Mouse (Mus musculus) kidney, postnatal 14 days (tissue): ENCODE data around the gene Tcte3.
A peak's percentile ranks its signal among the peaks of the same experiment; 100 is the strongest.
"Not testable (repeated sequence)": the region's sequence is repeated elsewhere in the genome, so short reads cannot be mapped to it uniquely, and the experiment has no call there.

Experiments used
- DNase-seq: peaks from one replicate; pipeline ENCODE4 v3.0.0; 2022; ENCODE audit warnings: mixed read lengths

The Tcte3 gene

GRCm38 (mm10) chr17:15041175-15041729 is at the start of gene Tcte3, which contains the start of the genes Ermard and Gm3448:
Tcte3 (minus strand) TSS chr17:15041488.
Ermard (plus strand) TSS chr17:15041208.
Gm3448 (minus strand) TSS chr17:15041537.
- peak; percentile 47 for DNase-seq

DNA sequence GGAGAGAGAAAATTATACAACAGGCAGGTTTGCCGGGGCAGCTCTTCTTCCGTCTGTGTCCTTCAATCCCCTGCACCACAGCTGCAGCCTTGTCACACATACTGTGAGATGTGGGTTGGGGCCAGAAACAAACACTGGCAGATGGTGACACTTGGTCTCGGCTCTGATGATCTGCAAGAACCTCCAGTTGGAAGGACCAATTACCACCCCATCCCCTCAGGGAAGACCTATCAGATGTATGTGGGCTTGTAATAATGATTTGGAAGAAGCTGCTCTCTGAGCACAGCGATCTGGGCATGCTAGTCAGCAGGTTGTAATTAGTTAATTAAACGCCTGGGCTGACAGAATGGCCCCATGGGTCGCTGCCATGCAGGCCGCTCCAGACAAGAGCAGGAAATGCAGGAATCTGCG is 47.3 kb upstream of the Tcte3 start:
- DNase-seq: no peak

- no peak for DNase-seq
Measured at GRCm38 (mm10) chr17:15088166-15088565, 46.9 kb upstream of the Tcte3 start.

DNA sequence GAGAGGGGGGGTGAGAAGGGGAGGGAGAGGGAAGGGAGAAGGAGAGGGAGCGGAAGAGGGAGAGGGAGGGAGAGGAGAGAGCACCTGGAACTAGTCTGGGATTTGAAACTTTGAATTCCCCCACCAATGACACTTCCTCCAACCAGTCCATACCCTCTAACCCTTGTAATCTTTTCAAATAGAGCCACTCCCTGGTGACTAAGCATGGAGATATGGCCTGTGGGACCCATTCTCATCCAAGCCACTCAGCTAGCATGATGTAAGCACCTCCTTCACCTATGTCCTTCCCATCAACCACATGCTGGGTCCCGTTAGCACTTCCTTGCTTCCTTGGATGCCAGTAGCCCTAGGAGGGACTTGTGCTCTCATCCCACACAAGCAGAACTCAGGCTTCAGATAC is 43.7 kb upstream of the Tcte3 start:
- no peak for DNase-seq

- DNase-seq: no peak
Measured at GRCm38 (mm10) chr17:15084226-15084848, 43.0 kb upstream of the Tcte3 start.

GRCm38 (mm10) chr17:15077536-15077935 is 36.2 kb upstream of the Tcte3 start:
- no peak for DNase-seq

DNA sequence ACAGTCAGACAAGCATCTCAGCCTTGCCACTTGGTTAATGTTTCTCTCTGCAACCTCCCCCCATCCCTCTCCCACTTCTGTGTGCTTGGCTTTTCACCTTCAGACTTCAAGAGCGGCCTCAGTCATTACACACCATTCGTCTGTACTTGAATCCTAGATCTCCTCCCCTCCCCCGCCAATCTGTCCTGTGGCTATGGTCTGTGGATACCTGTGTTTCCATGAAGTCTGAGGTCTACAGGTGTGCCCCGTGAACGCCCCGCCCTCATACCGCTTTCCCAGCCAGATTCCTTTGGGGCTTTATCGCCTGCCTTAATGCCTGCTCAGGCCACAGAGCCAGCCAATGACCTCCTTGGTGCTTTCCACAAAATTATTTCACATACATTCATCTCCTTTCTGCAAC is 33.7 kb upstream of the Tcte3 start:
- peak; percentile 39 for DNase-seq

DNA sequence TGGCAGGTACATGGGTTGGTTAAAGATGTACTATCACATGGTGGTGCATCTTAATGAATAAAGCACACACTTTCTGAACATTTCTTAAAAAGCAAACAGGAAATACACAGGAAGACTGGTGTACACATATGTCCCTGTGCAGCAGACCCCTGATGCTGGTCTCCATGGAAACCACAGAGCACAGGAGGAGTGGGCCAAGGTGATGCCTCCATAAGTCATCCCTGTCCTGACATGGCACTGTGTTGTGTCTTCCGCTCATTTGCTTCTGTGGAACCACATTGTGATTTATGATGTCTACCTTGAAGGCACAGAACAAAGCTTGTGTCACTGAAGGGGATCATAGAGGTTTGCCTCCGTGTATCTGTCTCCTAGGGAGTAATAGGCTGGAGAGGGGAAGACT is 30.9 kb upstream of the Tcte3 start:
- no peak for DNase-seq

DNA sequence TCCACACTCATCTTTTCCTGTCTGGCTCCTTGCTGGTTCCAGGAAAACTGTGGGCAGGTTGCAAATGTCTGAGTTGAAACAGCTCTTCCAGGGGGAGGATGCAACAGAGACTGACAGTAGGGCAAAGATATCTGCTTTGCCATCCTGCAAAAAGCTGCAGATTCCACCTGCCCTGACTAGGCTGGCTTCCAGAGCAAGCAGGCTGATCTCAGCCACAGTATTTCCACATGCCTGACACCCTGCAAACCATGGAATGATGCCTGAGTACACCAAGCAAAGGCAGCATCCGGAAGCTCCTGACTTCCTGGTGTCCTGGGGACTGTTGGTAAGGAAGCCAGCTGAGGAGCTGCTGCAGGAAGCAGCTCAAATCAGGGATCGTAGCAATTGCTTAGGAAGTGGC is 27.8 kb upstream of the Tcte3 start:
- DNase-seq: peak; percentile 61

- peak; percentile 40 for DNase-seq
Measured at GRCm38 (mm10) chr17:15068040-15068792, 26.9 kb upstream of the Tcte3 start.

- peak; percentile 49 for DNase-seq
Measured at GRCm38 (mm10) chr17:15066911-15067310, 25.6 kb upstream of the Tcte3 start.

DNA sequence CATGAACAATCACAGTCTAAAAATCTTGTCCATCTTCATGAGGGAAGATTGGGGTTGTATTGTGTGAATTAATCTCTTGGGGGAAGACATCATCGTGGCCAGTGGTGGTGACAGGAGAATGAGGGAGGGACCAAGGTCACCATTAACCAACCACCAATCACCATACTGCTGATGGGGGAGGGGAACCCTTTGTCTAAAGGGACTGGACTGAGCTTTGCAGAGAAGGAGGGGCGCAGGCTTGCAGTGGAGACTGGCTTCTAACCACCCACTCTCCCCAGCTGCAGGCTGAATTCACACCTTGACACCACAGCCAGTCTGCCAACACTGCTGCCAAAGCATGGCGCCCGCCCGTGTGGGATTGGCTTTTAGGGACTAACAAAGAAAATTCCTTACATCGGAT is 24.8 kb upstream of the Tcte3 start:
- peak; percentile 19 for DNase-seq

DNA sequence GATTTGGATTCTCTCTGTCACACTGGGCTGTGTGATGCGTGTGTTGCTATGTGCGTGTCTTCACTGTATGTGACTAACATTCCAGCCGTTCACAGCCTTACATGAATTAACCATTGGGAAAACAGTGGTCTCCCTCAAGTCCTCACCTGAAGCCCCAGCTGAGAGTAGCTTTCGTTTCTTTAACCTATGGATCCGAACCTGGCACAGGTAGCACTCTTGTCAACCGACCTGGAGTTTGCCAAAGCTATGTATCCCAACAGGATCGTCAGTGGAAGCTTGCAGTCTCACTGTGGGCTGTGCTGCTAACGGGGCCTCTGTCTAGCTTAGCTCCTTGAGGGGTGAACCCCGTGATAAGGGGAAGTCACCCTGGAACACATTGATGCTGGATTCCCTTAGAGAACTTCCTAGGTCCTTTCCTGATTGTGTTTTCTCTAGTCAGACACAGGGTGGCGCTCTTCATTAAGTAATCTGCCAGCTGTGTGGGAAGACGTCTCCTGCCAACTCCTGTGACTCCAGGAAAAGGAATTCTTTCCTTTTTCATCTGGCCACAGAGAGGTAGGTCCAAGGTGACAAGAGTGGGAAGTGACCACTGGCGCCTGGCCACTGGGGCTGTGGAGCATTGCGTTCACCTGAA is 24.2 kb upstream of the Tcte3 start:
- peak; percentile 73 for DNase-seq

GRCm38 (mm10) chr17:15060356-15060755 is 19.1 kb upstream of the Tcte3 start:
- DNase-seq: no peak

GRCm38 (mm10) chr17:15059646-15060045 is 18.4 kb upstream of the Tcte3 start:
- DNase-seq: no peak

DNA sequence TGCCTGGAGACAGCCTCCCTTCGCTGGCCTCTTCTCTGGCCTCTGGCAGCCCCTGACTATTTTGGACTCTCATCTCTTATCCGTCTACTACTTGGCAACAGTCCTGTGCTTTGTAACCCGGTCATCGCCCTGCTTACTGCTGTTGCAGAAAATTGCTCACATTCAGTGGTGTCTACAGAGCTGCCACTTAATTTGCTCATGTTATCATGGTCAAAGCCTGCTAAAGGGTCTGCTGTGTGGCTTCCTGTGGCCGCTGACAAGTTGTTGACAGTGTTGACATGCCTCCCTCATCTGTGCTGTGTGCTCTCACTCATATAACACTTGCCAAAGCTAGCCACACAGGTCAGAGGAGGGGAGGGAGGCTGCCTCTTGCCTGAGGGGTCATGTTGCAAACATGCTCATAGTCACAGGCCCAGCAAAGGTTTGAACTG is 16.9 kb upstream of the Tcte3 start:
- no peak for DNase-seq

DNA sequence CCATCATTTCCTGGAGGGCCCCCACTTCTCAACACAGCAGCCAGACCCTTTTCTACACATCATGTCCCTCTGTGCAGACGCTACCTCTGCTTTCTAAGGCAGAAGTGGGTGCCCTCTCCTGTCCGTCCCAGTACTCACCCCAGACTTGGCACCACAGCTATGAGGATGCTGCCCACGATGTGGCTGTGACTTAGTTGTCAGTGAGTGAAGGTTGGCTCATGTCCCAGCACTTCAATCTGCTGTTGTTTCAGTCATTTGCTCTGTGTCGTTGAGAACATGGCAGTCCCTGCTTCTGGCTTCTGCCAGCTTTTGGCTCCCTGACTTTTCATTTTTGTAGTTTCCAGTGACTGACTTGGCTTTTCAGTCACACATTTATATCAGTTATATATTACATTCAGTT is 14.6 kb upstream of the Tcte3 start:
- DNase-seq: no peak

DNA sequence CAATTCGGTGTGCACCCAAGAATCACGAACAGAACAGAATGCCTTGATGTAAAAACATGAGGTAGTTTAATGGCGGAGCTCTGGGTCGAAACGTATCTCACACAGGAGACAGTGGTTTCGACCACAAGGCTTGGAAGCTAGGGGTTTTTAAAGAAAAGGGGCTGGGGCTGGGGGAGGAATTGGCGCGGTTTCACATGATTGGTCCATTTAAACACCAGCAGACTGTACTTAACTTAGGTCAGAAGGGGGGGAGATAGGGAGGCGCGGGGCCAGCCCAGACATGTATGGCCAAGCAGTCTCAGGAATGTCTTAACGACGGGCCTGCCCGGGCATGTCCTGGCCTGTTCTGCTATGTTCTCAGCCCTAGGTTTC is 12.5 kb upstream of the Tcte3 start:
- DNase-seq: not testable (repeated sequence)

- DNase-seq: not testable (repeated sequence)
Measured at GRCm38 (mm10) chr17:15053183-15053828, 12.0 kb upstream of the Tcte3 start.

DNA sequence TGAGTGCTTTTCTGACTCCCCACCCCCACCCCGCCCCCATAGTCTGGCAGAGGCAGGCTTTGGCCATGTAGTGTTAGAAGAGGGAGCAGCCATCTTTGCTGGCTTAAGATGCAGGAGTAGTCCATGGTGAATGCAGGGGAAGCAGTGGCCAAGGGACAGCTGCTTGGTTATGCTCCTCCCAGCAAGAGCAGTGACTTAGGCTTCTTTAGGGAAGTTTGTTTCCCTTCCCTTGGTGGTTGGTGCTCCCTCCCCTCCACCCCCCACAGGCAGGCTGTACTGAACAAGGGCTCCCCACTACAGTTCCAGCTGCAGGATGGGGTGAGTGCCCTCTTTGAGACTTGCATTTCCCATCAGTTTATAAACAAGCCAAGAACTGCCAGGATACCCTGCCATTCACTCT is 11.5 kb upstream of the Tcte3 start:
- DNase-seq: not testable (repeated sequence)

DNA sequence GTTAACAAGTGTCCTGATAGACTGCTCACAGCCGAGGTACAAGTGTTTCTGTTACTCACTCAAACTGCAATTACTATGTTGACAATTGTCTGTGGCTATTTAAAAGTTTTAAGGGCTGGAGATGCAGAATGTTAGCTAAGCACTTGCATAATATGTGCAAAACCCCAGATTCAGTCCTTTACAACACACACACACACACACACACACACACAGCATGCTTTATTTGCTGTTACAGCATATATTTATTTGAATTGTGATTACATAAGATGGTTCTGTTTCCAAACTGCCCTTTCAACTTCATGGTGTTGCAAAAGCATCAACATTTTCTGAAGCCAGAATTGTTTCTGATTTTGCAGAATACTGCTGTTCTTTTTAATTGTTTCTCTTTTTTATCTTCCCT is 9.1 kb upstream of the Tcte3 start:
- not testable (repeated sequence) for DNase-seq

DNA sequence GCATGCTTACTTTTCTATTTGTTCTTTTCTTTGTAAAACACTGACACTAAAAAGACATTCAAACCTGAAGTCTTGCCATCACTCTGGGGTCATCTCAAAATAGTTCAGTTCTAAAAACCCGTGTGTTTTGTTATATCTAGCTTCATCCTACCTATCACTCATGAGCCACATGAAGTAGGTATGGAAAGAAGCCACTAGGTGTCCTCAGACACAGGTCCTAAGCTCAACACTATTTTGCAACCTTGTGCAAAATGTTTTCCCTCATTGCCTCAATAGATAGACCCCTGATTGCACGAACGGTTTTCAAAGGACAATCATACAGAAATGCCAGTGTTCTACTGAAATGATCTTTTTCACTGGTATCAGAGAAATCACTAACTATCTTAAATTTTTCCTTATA is 833 bp downstream of the Tcte3 start:
- DNase-seq: not testable (repeated sequence)

- not testable (repeated sequence) for DNase-seq
Measured at GRCm38 (mm10) chr17:15031414-15031813, 9.9 kb downstream of the Tcte3 start.
